Mouse (Mus musculus) stomach, embryonic 14.5 days (tissue): ENCODE data around the gene Tll2. TPM values are rescaled to one million over a fixed set of nuclear protein-coding genes. Genes with fewer than 3 reads are reported as not detected.

ENCODE experiments used
- ATAC-seq: fragments of 200-750 bp; cut with Nextera tagmentation; 2 replicates; pipeline ENCODE4 v1.8.0; 2017; ENCODE audit warnings: low read depth, moderate TSS enrichment; ENCODE audit not compliant: insufficient number of reproducible peaks, insufficient read depth, low FRiP score
- H3K27ac ChIP-seq: fragments of 300-500 bp; sonication (generic); 2 replicates; pipeline ENCODE4 v1.5.1; 2014; ENCODE audit warnings: mild to moderate bottlenecking, low read length, moderate library complexity, mixed read lengths
- H3K27me3 ChIP-seq: fragments of 300-500 bp; sonication (generic); 2 replicates; pipeline ENCODE4 v1.6.1; 2014; ENCODE audit warnings: low read length, control low read depth, mixed read lengths; ENCODE audit not compliant: control insufficient read depth, insufficient read depth
- H3K36me3 ChIP-seq: fragments of 300-500 bp; sonication (generic); 2 replicates; pipeline ENCODE4 v1.6.1; 2014; ENCODE audit warnings: mild to moderate bottlenecking, control low read depth, low read length, moderate library complexity, mixed read lengths; ENCODE audit not compliant: control insufficient read depth, insufficient read depth
- H3K4me1 ChIP-seq: fragments of 300-500 bp; sonication (generic); 2 replicates; pipeline ENCODE4 v1.6.1; 2014; ENCODE audit warnings: low read length, control low read depth, mixed read lengths; ENCODE audit not compliant: control insufficient read depth, insufficient read depth
- H3K4me2 ChIP-seq: fragments of 300-500 bp; sonication (generic); replicated peaks from 2 replicates; pipeline ENCODE4 v1.6.1; 2014; ENCODE audit warnings: low read depth, low read length, control low read depth
- H3K4me3 ChIP-seq: fragments of 300-500 bp; sonication (generic); 2 replicates; pipeline ENCODE4 v1.5.1; 2014; ENCODE audit warnings: low read depth, low read length, control low read depth
- H3K9ac ChIP-seq: fragments of 300-500 bp; sonication (generic); replicated peaks from 2 replicates; pipeline ENCODE4 v1.6.1; 2014; ENCODE audit warnings: low read depth, mild to moderate bottlenecking, control low read depth, low read length, moderate library complexity, mixed read lengths
- H3K9me3 ChIP-seq: fragments of 300-500 bp; sonication (generic); 2 replicates; pipeline ENCODE4 v1.6.1; 2016; ENCODE audit warnings: low read depth, low read length, control low read depth; ENCODE audit not compliant: control insufficient read depth
- WGBS: fragments of 180-500 bp; shearing (Covaris S2); extraction: QIAGEN DNeasy Blood & Tissue Kit; methylation state at CpG from one replicate; pipeline ENCODE4 v1.1.7; 2014; 5-methylcytosine and 5-hydroxymethylcytosine counted together
- polyA plus RNA-seq: library from polyadenylated mRNA; unstranded; fragments of >200 nt; fragmentation: Nextera tagmentation; extraction: Ambion mirVana; gene quantifications from 2 replicates; pipeline ENCODE4 v1.2.1, GENCODE M21; 2014

Gene Tll2
- polyA plus RNA-seq, 1 experiment from 2014 or later: 0.25 TPM

GRCm38 (mm10) chr19:41047437-41048186 lies 159.0 kb downstream of the Tll2 start:
- Histone ChIP-seq H3K4me1 (no peaks in the 10 kb centered on the region), H3K4me2 (no peak overlapping the region), H3K9ac (no peak overlapping the region), H3K27me3 (no peaks in the 10 kb centered on the region), H3K4me3 (no peak overlapping the region), H3K36me3 (no peaks in the 10 kb centered on the region), H3K9me3 (no peaks in the 10 kb centered on the region), H3K27ac (no peak overlapping the region)
- no peak for ATAC-seq
- 85% methylated on average over 9 of the region's 9 CpGs for WGBS

- Histone ChIP-seq H3K27me3 (no peaks in the 10 kb centered on the region), H3K4me2 (no peak overlapping the region), H3K4me3 (no peak overlapping the region), H3K9me3 (no peaks in the 10 kb centered on the region), H3K4me1 (no peaks in the 10 kb centered on the region), H3K9ac (no peak overlapping the region), H3K27ac (no peak overlapping the region), H3K36me3 (no peaks in the 10 kb centered on the region)
- 32% methylated on average over 10 of the region's 10 CpGs for WGBS
- ATAC-seq: no peak
Observed at GRCm38 (mm10) chr19:41045091-41045770, 161.4 kb downstream of the Tll2 start.

GRCm38 (mm10) chr19:41039110-41039509 lies 167.5 kb downstream of the Tll2 start:
- WGBS: 55% methylated on average over 7 of the region's 7 CpGs

GRCm38 (mm10) chr19:41035809-41036551 lies 170.7 kb downstream of the Tll2 start:
- no peaks in the 10 kb centered on the region for H3K4me1 ChIP-seq
- ATAC-seq: no peak
- H3K27me3 ChIP-seq: no peaks in the 10 kb centered on the region
- H3K9ac ChIP-seq: no peak overlapping the region
- no peaks in the 10 kb centered on the region for H3K36me3 ChIP-seq
- H3K4me2 ChIP-seq: no peak overlapping the region
- no peak overlapping the region for H3K27ac ChIP-seq
- no peaks in the 10 kb centered on the region for H3K9me3 ChIP-seq
- H3K4me3 ChIP-seq: no peak overlapping the region
- 69% methylated on average over 4 of the region's 4 CpGs for WGBS

More at GRCm38 (mm10) chr19:41039110-41039509, 167.5 kb downstream of the Tll2 start:
- Histone ChIP-seq H3K4me2 (no peak overlapping the region), H3K9ac (no peak overlapping the region), H3K4me1 (no peaks in the 10 kb centered on the region), H3K4me3 (no peak overlapping the region), H3K9me3 (no peaks in the 10 kb centered on the region), H3K36me3 (no peaks in the 10 kb centered on the region), H3K27ac (no peak overlapping the region), H3K27me3 (no peaks in the 10 kb centered on the region)
- no peak for ATAC-seq

Other genes with a start within 250 kb of the Tll2 start
- gene Blnk, start 212.3 kb downstream of the Tll2 start, polyA plus RNA-seq: 2.6 and 2.8 TPM in 2 replicates
- not detected in 2 replicates for gene Dntt, start 177.6 kb downstream of the Tll2 start, polyA plus RNA-seq
- not detected in 2 replicates for gene Opalin, start 129.7 kb downstream of the Tll2 start, polyA plus RNA-seq
- 141 and 169 TPM in 2 replicates for gene Tm9sf3, start 57.2 kb upstream of the Tll2 start, polyA plus RNA-seq
- 2.4 and 4.6 TPM in 2 replicates for gene Pik3ap1, start 178.3 kb upstream of the Tll2 start, polyA plus RNA-seq